ENCODE assay signal across 22 mouse cellular contexts in the genomic region with DNA sequence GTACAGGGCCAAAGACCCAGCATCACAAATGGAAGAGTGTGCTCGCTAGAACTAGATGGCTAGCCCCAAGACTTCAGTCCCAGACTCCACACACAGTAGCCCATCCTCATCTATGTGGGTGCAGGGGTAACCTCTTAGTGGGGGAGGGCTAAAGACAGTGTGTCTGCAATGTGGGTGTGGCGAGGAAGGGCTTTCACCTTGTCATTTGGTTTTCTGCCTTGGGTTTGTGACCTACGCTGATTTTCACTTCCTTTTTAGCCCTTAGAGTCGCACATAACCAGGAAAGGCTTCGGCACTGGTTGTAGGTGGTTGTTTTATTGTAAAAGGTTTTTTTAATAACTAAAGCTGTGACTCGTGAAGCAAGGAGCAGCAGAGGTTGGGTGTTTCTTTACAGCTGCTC.
DNase-seq lines count a peak whose midpoint lies in the region; ATAC-seq and TF ChIP-seq lines count a peak whose summit lies in the region.
"Had no signal": no experiment of that assay in that cellular context is flagged by ENCODE, and none has a peak within 500 bp of the region (broad histone marks: within the 10 kb centered on the region; RNA-seq: fewer than 3 reads in every experiment).

No protein-coding gene starts in this region.

- peaks cover 18% of the 10 kb centered on the region for H3K36me3 ChIP-seq in heart, postnatal 0 days (replicated peaks; ENCODE audit: control insufficient read depth, insufficient read depth, low read length)
- H3K36me3 ChIP-seq in forebrain, embryonic 15.5 days, result no peaks in the 10 kb centered on the region; the same call in 1 of the 2 replicates

- WGBS in heart, postnatal 0 days, result 76% methylated on average over 6 of the region's 6 CpGs
- WGBS in forebrain, embryonic 15.5 days, result 90% methylated on average over 6 of the region's 6 CpGs

- no peaks in the 10 kb centered on the region for H3K9me3 ChIP-seq in heart, postnatal 0 days (replicated peaks; ENCODE audit: control insufficient read depth, low read length)
- no peaks in the 10 kb centered on the region for H3K9me3 ChIP-seq in forebrain, embryonic 15.5 days
- H3K9me3 ChIP-seq: forebrain, embryonic 13.5 days; heart, embryonic 13.5 days; hindbrain, embryonic 13.5 days; limb, embryonic 13.5 days; liver, embryonic 13.5 days; midbrain, embryonic 15.5 days had no signal

- TF ChIP-seq EP300 in heart, postnatal 0 days (IDR thresholded peaks at IDR 0.05; ENCODE audit: low read depth), result no peak

- TF ChIP-seq CTCF in heart, postnatal 0 days (IDR thresholded peaks at IDR 0.05; ENCODE audit: low read depth), result no peak

- no peak overlapping the region for H3K4me2 ChIP-seq in heart, postnatal 0 days (ENCODE audit: low read depth, low read length)
- no peak overlapping the region for H3K4me2 ChIP-seq in forebrain, embryonic 15.5 days (replicated peaks)
- H3K4me2 ChIP-seq: forebrain, embryonic 13.5 days; heart, embryonic 13.5 days; hindbrain, embryonic 13.5 days; limb, embryonic 13.5 days; liver, embryonic 13.5 days; lung, embryonic 14.5 days; midbrain, embryonic 15.5 days had no signal

- H3K4me3 ChIP-seq in heart, postnatal 0 days (ENCODE audit: low read depth, low read length), result no peak overlapping the region
- H3K4me3 ChIP-seq in forebrain, embryonic 15.5 days, result no peak overlapping the region
- H3K4me3 ChIP-seq: forebrain, embryonic 13.5 days; heart, embryonic 13.5 days; hindbrain, embryonic 13.5 days; limb, embryonic 13.5 days; liver, embryonic 13.5 days; midbrain, embryonic 15.5 days; myocyte had no signal

- 0 out of 2 replicates have a peak overlapping the region, but pooled peaks have one; percentile 4 for H3K27ac ChIP-seq in heart, postnatal 0 days (ENCODE audit: low read depth)
- no peak overlapping the region for H3K27ac ChIP-seq in forebrain, embryonic 15.5 days (replicated peaks)
- H3K27ac ChIP-seq: forebrain, embryonic 13.5 days; heart, embryonic 13.5 days; hindbrain, embryonic 13.5 days; limb, embryonic 13.5 days; liver, embryonic 13.5 days; midbrain, embryonic 15.5 days had no signal

- H3K9ac ChIP-seq in heart, postnatal 0 days (replicated peaks; ENCODE audit: low read depth, low read length), result no peak overlapping the region
- H3K9ac ChIP-seq in forebrain, embryonic 15.5 days (replicated peaks), result no peak overlapping the region
- H3K9ac ChIP-seq: forebrain, embryonic 13.5 days; heart, embryonic 13.5 days; hindbrain, embryonic 13.5 days; limb, embryonic 13.5 days; liver, embryonic 13.5 days; lung, embryonic 14.5 days; midbrain, embryonic 15.5 days had no signal

- peaks cover 19% of the 10 kb centered on the region for H3K4me1 ChIP-seq in heart, postnatal 0 days (ENCODE audit: control insufficient read depth, insufficient read depth)
- H3K4me1 ChIP-seq in forebrain, embryonic 15.5 days, result peaks cover 3% of the 10 kb centered on the region; the same call in 1 of the 2 replicates
- H3K4me1 ChIP-seq: forebrain, embryonic 13.5 days; liver, embryonic 13.5 days had no signal

- DNase-seq in heart, postnatal 0 days (ENCODE audit: low spot score), result no peak
- no peak for DNase-seq in heart, adult 8-10 months (ENCODE audit: low spot score)
- DNase-seq in B cell, adult 2 months, result peak; percentile 32 to 37
- DNase-seq in embryo, embryonic 11 days, result no peak
- DNase-seq in gastrocnemius, adult 18-20 months (ENCODE audit: low spot score), result no peak
- DNase-seq: adrenal gland, postnatal 36 days; cerebellum, postnatal 10 days; heart, postnatal 36 days; kidney, postnatal 14 days; liver, embryonic 13.5 days; lung, embryonic 14.5 days; thymus, adult 18-20 months; thymus, postnatal 36 days had no signal

- no peaks in the 10 kb centered on the region for H3K27me3 ChIP-seq in heart, postnatal 0 days (ENCODE audit: control insufficient read depth, insufficient read depth, low read length)
- no peaks in the 10 kb centered on the region for H3K27me3 ChIP-seq in forebrain, embryonic 15.5 days
- H3K27me3 ChIP-seq: forebrain, embryonic 13.5 days; heart, embryonic 13.5 days; hindbrain, embryonic 13.5 days; limb, embryonic 13.5 days; liver, embryonic 13.5 days; midbrain, embryonic 15.5 days had no signal

- no peak for ATAC-seq in heart, postnatal 0 days (ENCODE audit: insufficient read depth, low read depth)
- ATAC-seq in common myeloid progenitor, adult 5-6 weeks (replicated peaks; ENCODE audit: low read depth, poor library complexity, severe bottlenecking), result 0 out of 2 replicates have a peak, but pooled peaks have one; percentile 18
- ATAC-seq in monocyte, adult 5-6 weeks (replicated peaks; ENCODE audit: insufficient number of reproducible peaks, low FRiP score, low TSS enrichment, poor library complexity, severe bottlenecking), result peak; percentile 61
- no peak for ATAC-seq in forebrain, embryonic 15.5 days (replicated peaks)
- ATAC-seq: forebrain, embryonic 13.5 days; midbrain, embryonic 15.5 days had no signal

Comparison
In these comparisons a context has a peak if more than half of its experiments do, and no peak if none do; other contexts are left out.
1. ATAC-seq: peak in common myeloid progenitor, adult 5-6 weeks (single experiment) and monocyte, adult 5-6 weeks (single experiment); none in heart, postnatal 0 days (single experiment) and forebrain, embryonic 15.5 days (single experiment).
2. DNase-seq: peak in B cell, adult 2 months (2 of 2); none in heart, postnatal 0 days (single experiment), heart, adult 8-10 months (single experiment), embryo, embryonic 11 days (single experiment) and gastrocnemius, adult 18-20 months (single experiment).